Mouse (Mus musculus): ENCODE measurements at regions not wholly inside any gene's neighbourhood (a gene's known extent, or its start where the extent isn't known, plus 50 kb on each side); places are given as distances from the start of the nearest gene placed in this dataset.

GRCm38 (mm10) chr4:54460596-54460995 is 484.3 kb upstream of the Zfp462 start:
- DNase-seq = no peak

GRCm38 (mm10) chr4:54469176-54469575 is 475.7 kb upstream of the Zfp462 start:
- no peak for DNase-seq

DNA sequence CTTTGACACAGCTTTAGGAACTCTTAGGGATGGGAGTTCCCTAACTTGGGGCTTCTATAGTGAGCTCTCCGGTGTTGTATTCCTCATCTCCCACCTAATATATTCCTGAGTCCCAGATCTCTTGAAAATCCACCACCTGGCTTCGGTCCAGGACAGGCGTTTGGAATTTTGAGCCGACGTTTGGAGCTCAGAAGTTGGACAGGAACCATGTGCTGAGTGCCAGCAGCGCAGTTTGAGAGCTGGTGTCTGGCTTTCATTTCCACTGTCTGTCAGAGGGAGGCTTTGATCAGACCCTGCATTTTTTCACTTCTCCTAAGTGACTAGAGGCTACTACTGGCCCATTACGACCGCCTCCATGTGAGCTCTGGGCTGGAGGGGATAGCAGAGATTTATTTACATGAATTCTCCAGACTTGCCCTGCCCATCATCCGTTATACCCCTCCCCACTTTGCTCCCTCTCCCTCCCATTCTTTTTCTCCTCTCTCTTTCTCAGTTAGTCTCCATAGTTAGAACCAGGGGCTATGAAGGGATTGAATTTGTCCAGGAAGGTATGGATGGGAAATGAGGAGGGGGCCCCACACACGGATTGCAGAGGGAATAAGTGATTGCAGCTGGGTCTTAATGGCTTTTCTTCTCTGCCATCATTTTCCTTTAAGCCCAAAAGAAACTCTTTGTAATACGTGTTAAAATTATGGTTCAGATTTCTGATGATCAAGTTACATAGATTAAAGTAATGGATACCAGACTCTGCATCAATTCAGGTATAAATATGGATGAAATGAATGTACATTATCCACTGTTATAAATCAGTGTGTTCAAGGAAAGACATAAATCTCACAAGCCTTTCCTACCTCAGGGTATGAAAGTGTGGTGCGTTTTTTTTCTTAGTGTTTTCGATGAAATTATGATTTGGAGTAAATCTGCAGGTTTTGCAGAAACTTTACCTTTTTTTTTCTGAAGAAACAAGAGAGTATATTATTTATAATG is 474.5 kb upstream of the Zfp462 start:
- peak in 1 of 2 experiments; percentile 22 for DNase-seq

DNA sequence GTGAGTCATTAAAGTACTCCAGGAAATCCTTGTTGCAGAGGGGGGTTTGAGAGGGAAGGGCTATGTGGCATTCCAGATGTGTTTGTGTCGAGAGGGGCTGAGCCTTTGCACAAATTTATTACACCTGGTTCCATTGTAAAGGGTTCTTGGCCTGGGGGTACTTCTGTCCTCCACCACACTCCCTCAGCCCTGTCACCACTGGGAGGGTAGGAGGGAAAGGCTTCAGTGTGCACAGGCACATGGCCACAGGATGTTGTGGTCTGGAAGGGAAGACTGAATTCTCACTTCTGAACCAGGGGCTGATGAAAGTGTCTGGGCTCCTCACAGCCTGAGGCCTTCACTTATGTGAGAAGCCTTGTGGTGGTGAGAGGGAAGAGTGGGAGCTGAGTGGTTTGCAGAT is 473.8 kb upstream of the Zfp462 start:
- no peak for DNase-seq

GRCm38 (mm10) chr4:54481766-54482165 is 463.1 kb upstream of the Zfp462 start:
- DNase-seq = no peak

DNA sequence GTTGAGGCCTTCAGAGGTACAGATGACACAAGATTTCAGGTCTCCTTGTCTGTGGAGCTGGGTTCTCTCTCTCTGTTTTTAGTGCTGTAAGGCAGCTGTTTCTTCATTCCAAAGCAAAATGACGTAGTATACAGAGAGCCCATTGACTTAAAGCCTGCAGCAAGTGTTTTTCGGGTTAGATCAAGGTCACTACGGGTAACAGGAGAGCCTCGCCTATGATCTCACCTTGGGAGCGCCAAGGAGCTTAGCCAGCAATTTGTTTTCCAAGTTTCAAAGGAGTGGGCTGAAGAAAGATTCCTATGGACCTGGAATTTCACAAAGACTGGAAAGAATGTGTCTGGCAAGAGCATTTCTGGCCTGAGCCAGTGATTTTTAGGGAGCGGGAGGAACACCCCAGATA is 451.8 kb upstream of the Zfp462 start:
- DNase-seq = no peak

DNA sequence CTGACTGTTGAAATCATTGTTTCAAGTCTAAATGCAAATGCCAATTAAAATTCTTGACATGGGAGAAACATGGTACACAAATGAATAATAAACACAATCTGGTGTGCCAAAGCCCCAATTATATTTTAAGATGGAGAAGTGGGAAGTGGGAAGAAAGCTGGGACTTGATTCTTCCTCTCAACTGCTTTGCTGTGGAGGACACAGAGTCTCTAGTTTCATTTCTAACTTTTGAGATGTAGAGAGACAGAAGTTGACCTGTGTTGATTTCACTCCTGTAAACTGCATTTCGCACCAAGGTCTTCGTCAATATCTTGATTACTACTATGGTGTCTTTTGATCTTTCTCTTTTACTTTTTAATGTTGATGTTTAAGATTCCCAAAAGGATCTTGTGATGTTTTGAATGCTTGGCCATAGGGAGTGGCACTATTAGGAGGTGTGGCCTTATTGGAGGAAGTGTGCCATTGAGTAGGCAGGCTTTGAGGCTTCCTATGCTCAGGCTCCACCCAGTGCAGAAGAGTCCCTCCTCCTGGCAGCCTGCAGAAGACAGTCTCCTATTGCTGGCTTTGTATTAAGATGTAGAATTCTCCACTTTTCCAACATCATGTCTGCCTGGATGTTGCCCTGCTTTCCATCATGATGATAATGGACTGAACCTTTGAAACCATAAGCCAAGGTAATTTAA is 447.4 kb upstream of the Zfp462 start:
- no peak for DNase-seq

GRCm38 (mm10) chr4:54515934-54516333 is 428.9 kb upstream of the Zfp462 start:
- DNase-seq = no peak

DNA sequence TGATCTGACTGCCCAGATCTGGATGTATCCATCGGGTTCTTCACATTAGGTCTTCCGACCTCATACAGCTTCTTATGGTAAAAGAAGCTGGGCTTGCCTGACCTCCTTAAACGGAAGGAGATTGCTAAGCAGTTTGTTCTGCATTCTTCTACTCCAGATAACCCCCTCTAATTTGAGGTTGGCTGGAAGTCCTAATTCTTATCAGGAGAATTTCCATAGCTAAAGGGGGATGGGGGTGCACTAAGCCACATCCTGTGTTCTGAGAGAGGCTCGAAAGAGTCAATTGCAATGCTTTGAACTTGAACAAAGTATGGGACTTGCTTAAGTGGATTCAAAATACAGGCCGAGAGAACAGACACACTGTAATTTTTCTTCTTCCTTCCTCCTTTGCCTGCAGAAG is 421.6 kb upstream of the Zfp462 start:
- DNase-seq = no peak

- DNase-seq = no peak
These were observed 418.8 kb upstream of the Zfp462 start for GRCm38 (mm10) chr4:54526003-54526586.

DNA sequence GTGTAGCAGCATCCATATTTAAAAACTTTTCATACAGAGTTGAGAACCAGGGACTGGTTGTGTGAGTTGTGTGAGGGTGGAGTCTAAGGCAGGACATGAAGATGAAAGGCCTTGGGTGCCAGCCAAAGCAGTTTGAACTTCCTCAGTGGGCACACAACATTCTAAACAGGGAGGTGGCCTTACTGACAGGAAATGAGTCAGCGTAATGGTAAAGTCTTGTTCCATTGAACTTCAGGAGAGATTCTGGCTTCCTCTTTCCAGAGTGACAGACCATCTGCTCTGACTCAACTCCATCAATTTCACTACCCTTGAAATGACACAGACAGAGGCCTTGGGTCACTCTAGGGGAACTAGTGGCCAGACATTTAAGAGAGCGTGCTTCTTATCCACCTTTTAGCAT is 417.2 kb upstream of the Zfp462 start:
- peak; percentile 24 to 31 for DNase-seq

- DNase-seq = no peak
These were observed 413.1 kb upstream of the Zfp462 start for GRCm38 (mm10) chr4:54531739-54532138.

GRCm38 (mm10) chr4:54533846-54534245 is 411.0 kb upstream of the Zfp462 start:
- DNase-seq = no peak

DNA sequence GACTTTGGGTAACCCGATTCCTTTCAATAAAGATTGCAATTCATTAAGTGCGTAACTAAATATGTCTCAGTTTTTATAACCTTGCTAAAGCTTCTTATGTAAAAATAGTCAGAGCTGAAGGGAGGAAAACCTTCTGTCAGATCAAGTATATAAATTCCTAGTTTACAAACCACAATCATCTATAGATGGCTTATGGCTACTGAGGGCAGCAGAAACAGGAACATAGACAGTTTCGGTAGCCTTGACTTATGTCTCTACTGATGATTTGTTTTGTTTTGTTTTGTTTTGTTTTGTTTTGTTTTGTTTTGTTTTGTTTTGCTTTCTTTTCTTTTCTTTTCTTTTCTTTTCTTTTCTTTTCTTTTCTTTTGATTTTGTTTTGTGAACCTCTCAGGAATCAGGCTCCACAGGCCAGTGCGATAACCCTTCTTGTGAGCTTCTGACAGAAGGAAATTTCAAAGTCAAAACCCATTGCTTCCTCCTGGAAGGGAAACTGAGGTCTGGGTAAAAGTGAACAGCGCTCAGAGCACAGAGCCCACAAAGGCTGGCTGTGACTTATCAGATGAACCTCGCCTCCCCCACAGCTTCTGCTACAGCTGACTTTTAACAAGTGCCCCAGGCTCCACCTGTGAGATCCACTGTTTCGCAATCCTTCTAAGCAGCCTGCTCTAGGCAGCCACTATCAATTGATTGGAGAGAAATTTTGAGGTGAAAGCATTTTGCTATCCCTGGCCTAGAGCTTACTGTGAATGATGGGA is 391.8 kb upstream of the Zfp462 start:
- DNase-seq = no peak

GRCm38 (mm10) chr4:54563075-54563474 is 381.8 kb upstream of the Zfp462 start:
- no peak for DNase-seq

DNA sequence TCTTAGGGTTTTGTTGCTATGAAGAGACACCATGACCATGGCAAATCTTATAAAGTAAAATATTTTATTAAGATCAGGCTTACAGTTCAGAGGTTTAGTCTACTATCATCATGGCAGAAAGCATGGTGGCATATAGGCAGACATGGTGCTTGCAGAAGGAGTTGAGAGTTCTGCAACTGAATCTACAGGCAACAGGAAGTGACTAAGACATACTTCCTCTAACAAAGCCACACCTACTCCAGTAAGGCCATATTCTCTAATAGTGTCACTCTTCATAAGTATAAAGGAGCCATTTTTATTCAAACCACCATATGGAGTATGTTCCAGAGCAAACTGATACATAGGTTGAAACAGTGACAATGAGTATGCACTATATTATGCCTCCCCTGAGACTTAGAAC is 371.7 kb upstream of the Zfp462 start:
- no peak for DNase-seq

- no peak for DNase-seq
These were observed 357.7 kb upstream of the Zfp462 start for GRCm38 (mm10) chr4:54587197-54587596.

- no peak for DNase-seq
These were observed 356.1 kb upstream of the Zfp462 start for GRCm38 (mm10) chr4:54588704-54589103.

GRCm38 (mm10) chr4:54601671-54602512 is 343.0 kb upstream of the Zfp462 start:
- DNase-seq = no peak

DNA sequence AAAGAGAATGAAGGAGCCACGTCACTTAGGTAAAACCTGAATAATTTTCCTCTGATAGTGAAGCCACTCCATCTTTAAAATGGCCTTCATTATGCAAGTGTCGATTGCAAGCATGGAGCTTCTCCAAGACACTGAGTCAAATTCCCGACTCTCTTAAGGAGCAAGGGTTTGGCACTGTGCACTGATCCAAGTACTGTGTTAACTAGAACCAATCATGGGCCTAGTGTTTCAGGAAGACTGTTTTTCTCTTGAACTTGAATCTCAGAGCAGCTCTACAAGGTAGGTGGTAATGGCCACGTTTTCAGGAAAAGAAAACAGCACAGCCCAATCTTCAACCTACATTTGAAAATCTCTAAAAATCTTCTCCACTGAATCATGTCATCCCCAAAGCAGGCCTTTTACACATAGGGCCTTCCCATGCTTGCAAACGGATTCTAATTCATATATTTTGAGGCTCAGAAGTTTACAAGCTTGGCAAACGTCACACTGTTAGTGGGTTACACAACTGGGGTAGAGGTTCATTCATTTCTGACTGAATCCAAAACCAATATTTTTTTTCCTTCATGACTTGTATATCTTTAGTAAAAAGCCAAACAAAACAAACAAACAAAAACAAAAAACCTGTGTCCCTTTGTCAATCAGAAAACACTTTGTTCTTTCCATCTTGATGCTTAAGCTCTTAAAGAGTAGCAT is 342.2 kb upstream of the Zfp462 start:
- DNase-seq = no peak

DNA sequence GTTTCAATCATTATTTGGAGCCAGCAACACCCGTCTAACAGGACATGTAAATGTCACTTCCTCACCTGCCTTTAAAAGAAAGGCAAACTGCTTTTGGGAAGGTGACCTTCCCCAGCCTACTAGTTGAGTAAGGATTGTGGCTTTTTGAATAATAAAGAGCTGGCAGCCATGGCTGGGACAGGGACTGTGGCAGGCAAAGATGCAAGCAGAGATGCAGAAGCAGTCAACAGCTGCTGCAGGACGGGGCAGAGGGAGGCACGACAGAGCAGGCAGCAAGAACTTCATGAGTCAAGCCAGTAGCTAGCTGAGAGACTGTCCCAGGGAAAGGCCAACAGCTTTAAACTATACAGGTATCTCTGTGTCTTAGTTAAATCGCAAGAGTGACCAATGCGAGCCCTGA is 334.7 kb upstream of the Zfp462 start:
- DNase-seq = no peak

All from kidney, postnatal 36 days (tissue).